Mouse (Mus musculus): Measurements from ENCODE around the gene Methig1.
"Not testable (repeated sequence)": the region's sequence is repeated elsewhere in the genome, so short reads cannot be mapped to it uniquely, and the experiment has no call there.

The Methig1 gene

DNA sequence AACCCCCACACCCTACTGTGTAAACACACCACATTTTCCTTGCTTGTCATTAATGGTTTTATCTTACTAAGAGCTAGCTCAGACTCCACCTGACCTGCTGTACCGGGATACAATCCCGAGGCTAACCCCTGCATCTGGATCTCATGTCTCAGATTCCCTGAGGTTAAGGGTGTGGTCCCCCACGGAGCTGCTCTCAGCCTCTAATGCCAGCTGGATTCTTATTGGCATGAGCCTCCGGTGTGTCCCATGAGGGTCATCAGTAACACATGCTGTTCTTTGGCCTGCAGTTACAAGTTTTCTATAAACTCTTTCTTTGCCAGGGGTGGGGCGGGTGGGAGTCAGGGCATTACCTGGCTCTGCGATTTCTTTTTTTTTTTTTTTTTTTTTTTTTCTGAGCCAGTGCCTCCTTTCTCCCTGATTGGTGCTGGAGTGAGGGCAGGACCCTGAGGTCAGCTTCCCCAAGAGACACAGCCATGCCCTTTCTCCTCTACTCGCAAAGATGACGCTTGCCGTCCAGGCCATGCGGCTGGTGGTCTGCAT, at the start of gene Methig1, which contains the start of gene Mettl7a2:
Gene Methig1 (plus strand): TSS at position 439 of the 540 bp plus-strand sequence.
Gene Mettl7a2 (plus strand): TSS at position 490 of the 540 bp plus-strand sequence.
- no peak for DNase-seq (ENCODE audit: low spot score)

DNA sequence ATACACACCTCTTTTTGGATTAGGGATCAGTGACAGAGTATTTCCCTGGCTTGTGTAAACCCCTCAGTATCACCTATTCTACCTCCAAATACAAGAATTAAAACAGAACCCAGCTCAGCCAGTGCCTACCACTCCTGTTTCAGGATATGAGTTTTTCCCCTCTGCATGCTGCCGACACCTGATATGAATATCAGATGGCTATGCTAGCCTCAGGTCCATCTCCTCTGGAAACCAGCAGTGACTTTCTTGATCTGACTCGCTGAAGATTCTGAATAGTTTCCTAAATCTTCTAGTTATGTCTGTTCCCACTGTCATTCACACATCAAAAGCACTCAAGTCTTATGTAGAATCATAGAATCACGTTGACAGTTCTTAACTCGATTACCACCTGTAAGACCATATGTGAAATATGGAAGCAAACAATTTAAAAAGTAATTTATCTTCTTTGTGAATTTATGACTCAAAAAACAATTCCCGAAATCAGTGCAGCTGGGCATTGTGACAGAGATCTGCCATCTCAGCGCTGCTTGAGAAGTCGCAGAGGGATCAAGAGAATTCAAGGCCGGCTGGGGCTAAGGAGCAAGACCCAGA, 49.4 kb upstream of the Methig1 start:
- DNase-seq (ENCODE audit: low spot score) = no peak

DNA sequence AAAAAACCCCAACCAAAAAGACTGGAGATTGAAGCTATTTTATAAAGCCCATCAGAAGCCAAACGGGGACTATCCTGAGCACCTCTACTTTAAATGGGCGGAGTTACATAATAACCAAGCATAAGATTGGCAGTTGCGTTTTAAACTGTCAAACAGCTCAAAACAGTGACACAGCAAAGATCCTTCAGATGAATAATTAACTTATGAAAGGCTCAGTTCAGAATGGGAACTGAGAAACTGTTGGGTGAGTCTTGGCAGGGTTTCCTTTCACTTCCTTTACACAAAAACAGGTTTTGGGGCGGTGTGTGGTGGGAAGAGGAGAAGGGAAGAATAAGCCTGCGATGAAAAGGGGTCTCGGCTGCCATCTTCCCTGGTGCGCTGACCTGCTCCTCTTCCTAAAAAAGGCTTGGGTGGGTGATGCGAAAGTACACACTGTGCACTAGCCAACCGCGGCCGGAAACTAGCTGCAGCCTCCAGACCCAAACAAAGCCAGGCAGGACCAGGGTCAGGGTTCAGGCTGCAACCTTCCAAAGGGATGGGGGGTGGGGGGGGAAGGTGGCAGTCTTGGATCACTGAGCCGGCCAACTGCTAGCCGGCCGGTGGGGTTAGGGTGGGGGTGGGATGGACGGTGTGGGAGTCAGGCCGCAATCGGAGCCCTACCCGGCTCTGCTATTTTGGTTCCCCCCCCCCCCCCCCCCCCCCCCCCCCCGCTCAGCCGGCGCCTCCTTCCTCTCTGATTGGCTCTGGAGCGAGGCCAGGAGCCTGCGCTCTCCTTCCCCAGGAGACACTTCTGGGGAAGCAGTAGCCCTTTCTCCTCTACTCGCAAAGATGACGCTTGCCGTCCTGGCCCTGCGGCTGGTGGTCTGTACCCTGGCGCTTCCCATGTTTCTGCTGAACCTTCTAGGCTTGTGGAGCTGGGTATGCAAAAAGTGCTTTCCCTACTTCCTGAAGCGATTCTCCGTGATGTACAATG, 48.6 kb upstream of the Methig1 start, which contains the start of gene Mettl7a1:
Gene Mettl7a1 (plus strand): TSS at position 122 of the 973 bp plus-strand sequence.
- peak; percentile 88 for DNase-seq (ENCODE audit: low spot score)

DNA sequence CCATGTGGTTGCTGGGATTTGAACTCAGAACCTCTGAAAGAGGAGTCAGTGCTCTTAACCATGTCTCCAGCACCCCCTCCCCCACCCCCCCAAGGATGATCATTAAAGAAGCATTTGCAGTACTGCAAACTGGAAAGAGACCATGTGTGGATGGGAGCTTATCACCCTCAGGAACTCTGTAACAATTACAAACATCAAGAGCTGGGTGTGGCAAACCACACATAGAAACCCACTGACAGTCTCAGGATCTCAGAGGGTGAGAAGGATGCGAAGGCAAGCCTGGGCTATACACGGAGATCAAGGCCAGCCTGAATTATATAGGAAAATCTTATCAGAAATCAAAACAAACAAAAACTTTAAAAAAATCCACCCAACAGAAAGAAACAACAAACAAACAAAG, 46.7 kb upstream of the Methig1 start:
- no peak for DNase-seq (ENCODE audit: low spot score)

DNA sequence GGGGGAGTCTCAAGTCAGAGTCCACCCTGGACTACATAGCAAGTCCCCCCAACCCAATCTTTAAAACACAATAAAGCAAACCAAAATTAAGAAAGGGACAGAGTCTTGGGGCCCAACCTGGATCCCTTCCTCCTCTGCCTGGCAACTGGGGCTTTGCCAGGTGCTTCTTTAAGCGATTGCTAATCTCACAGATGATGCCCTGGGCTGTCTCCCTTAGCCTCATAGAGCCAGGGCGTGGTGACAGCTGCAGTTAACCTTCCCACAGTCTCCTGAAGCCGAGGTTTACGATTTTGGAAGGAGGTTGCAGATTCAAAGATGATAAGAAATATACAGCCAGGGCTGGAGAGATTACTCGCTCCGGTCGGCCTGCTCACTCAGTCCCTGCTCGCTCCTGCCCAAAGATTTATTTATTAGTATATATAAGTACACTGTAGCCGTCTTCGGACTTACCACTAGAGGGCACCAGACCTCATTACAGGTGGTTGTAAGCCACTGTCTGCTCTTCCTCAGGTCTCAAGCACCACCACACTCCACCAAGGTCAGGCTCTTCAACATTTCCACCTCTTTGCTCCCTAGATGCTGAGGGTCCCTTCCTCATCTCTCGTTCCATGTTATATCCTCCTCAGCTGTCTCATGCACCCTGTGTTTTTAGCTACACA, 45.4 kb upstream of the Methig1 start:
- DNase-seq (ENCODE audit: low spot score) = peak; percentile 66

DNA sequence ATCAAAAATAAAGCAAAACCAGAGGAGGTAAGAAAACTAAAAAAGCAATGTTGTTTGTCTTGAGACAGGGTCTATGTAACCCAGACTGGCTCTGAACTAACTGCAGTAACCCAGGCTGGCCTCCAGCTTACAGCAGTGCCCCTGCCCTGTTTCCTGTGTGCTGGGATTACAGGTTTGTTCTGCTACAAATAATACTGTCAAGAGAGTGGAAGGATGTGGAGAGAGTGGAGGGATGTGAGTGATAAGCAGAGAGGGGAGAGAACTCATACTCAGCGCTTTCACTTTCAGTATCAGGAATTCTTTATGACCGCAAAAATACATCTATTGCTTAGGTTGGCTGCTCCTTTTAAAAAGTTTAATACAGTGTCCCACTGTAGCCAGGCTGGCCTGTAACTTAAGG, 40.6 kb upstream of the Methig1 start:
- DNase-seq (ENCODE audit: low spot score) = no peak

DNA sequence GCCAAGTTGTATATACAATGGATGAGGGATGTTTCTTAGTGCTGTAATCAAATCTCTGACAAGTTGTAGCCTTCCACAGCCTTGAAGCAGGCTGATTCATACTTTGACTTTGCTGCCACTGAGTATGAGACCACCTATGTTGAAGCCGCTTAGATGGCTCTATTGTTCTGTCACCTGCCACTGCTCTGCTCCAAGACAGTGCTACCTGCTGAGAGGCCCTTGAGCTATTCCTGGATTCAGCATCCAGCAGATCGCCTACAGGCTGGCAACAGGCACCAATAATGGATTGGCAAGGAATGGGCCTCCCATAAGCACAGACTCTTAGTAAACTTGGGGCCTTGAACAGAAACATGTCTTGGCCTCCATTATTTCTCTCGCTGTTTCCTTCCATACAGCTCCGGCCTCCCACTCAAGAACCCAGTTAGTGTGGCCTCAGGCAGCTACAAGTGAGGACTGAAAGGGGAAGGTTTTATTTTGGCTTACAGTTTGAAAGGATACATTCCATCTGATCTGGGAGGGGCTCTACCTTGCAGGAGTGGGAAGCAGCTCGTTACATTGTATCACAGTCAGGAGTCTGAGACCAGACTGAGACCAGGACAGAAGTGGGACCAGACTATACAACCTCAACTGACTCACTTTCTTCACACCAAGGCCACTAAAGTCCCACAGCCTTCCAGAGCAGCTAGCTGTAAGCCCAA, 38.4 kb upstream of the Methig1 start:
- no peak for DNase-seq (ENCODE audit: low spot score)

DNA sequence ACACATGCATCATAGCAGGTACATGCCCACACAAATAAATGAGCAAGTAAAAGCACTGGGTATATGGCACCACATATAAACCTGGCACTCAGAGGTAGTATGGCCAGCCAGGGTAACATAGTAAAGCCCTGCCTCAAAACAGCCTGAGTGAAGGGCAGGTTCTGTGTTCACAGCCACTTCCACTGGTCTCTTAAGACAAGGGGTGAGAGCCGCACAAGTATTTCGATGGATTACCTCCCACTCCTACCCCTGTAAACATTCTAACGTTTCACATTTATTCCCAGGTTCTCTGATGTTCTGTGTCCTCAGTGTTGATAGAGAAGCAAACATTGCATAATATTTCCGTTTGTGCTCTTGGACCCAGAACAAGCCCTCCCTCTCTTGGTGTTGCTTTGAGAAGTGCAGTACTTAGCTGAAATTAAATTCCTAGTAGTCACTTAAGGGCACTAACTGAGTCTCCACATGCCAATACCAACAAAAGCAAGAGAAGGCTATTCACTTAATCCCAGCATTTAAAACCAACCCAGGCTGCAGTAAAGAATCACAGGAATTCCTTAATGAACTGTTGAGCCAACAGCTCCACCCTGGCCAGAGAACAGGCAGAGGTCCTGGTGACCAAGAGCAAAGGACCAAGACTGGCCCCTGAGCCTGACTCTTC, 34.8 kb upstream of the Methig1 start:
- DNase-seq (ENCODE audit: low spot score) = not testable (repeated sequence)

DNA sequence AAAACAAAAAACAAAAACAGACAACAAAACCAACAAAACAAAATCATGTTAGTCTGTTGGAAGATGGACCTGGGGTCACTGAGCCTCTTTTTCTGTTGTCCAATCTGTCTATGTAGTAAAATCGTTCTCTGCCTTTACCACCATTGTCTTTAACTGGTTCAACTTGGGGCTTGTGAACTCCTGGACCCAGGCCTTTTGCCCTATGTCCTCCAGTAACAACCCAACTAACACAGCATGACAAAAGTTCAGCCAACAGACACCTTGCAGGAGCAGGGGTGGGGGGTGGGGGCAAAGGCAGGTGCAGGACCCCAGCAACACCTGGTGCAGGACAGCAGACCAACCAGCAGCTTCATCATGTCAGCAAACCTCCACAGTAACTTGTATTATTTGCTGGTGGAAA, 33.1 kb upstream of the Methig1 start:
- no peak for DNase-seq (ENCODE audit: low spot score)

DNA sequence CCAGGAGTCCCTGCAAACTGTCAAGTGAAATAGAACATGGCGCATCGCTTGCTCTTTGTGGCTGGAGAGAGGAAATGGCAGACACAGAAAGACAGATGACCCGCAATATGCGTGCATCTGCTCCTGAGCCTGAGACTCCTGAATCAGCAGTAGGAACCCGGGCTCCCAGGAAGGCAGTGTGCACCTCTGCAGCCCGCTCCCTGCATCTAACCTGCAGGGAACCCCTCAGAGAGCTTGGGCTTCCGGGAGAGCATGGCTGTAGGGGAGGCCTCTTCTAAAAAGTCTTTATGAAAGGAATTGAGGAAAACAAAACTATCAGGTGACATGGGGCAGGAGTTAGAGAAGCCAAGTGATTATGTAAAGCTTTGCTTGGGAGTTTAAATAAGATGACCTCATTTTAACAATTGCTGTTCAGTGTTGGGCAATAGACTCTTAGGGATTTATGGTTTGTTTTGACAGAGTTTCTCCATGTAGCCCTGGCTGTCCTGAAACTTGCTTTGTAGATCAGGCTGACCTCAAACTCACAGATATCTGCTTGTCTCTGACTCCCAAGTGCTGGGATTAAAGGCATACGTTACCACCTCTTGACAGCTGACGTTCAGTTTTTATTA, 32.5 kb upstream of the Methig1 start:
- peak; percentile 69 for DNase-seq (ENCODE audit: low spot score)

DNA sequence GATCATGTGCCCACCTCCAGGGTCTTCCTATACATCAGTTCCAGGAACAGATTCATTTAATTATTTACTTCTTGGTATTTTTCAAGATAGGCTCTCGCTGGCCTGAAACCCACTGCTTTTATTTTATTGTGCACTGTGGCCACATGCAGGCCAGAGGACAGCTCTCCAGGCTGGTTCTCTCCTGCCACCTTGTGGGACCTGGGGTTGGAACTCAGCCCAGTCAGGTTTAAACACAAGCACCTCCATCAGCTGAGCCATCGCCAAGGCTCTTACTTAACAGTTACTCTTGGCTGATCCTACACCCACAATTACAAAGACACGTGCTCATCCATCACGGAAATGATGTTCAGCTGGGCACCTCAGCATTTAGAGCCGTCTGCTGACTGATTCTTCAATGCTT, 31.8 kb upstream of the Methig1 start:
- DNase-seq (ENCODE audit: low spot score) = peak; percentile 78

DNA sequence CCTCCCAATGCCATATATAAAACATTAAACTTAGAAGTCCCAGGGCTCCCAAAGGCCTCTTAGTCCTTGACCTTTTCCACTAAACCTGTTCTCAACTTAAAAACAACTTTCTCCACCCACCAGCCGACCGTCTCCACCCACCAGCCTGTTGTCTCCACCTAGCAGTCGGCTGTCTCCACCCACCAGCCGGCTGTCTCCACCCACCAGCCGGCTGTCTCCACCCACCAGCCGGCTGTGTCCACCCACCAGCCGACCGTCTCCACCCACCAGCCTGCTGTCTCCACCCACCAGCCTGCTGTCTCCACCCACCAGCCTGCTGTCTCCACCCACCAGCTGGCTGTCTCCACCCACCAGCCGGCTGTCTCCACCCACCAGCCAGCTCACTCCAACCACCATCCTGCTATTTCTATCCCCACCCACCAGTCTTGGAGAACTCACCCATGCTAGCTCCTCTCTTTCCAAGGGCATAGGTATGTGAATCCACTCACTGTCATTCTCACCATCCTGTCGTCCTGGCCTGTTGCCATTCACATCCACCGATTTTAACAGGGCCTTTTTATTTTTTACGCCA, 28.8 kb upstream of the Methig1 start:
- DNase-seq (ENCODE audit: low spot score) = no peak

DNA sequence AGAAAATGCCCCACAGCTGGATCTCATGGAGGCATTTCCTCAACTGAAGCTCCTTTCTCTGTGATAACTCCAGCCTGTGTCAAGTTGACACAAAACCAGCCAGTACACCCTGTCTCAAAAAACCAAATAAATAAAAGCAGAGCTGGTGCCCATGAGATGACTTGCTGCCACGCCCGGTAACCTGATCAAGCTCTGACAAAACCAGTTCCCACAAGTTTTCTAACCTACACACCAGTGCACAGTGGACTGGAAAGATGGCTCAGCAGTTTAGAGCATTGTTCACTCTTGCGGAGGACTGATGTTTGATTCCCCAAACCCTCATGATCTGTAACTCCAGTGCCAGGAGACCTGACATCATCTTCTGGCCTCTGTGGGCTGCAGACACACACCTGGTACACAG, 27.7 kb upstream of the Methig1 start:
- no peak for DNase-seq (ENCODE audit: low spot score)

DNA sequence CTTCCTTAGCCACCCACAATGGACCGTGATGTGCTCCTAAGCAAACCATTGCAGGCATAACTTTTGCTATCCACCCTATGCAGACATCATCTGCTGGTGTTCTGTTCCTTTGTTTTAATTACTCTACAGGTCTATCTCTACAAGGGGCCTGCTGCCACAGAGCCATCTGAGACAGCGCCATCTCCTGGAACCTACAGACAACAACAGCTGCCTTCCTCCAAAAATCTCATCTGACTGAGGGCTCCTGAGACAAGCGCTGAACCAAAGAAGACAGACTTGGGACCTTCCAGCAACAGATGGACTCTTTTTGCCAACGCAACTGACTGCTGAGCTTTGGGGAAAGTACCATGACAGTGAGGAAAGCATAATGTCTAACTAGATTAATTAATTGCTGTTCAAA, 24.9 kb upstream of the Methig1 start:
- not testable (repeated sequence) for DNase-seq (ENCODE audit: low spot score)

DNA sequence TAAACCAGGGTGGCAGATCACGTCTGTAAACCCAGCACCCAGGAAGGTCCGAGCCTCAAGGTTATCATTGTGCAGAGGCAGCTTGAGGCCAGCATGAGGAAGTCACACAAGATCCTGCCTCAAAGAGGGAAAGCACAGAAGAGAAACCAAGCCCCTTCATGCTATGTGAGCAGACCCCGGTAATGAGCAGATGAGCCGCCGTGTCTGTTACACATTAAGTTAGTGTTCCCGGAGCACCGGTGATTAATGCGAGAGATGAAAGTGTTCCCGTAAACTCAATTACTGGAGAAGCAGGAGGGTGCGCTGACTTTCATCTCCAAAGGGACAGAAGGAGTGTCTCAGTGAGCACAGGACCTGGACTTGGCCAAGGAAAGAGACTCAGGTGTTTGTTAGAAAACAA, 23.6 kb upstream of the Methig1 start:
- DNase-seq (ENCODE audit: low spot score) = not testable (repeated sequence)

DNA sequence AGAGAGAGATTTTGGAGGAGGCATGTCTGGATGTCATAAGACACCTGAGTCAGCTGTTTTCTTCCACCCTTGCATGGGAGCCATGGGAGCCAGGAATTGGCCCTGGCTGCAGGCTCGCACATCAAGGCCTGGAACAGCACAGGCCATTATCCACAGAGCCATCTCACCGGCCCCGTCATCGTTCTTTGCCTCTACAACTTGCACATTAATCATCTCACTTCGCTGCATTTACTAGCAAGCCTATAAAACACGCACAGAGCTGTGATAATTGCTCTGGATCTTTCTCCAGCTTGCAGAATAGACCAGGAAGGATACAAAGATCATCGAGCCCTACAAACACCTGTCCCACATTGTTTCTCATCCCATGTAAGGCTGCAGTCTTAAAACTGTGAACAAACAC, 22.2 kb upstream of the Methig1 start:
- DNase-seq (ENCODE audit: low spot score) = no peak

DNA sequence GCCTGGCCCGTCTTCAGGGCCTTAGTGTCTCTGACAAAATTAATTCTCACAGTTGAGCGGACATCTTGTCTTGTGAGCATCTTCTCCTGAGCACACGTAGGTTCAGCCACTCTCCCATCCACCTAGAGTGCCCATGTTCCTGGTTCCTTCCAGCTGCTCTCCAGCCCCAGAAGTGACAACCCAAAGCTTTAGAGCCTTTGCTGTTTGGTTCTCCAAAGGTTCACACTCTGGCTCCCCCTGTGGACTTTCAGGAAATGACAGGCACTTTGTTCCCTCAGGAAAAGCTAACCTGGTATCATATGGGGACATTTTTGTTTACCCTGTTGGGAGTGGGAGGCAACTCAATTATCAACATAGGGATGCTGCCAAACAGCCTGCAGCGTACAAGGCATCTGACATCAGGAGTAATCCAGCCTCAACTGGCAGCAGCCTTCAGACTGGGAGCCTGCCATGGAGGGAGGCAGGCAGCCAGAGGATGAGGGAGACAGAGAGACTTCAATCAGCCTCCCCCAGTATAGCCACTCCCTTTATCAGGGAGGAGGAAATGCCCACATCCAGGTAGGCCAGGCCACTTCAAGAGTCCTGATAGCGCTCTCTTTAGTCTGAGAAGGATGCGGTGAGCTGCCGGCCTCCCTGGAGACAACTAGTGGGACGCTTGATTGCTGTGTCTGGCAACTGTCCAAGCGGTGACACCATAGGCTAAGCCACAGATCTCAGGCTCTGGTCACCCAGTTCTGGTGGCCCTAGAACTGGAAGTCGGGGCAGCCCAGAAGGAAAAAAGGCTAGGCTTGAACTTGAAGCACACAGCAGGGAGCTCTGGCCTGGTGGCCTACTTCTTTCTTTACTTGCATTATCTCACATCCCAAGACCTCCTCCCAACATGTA, 20.6 kb upstream of the Methig1 start:
- DNase-seq (ENCODE audit: low spot score) = not testable (repeated sequence)

DNA sequence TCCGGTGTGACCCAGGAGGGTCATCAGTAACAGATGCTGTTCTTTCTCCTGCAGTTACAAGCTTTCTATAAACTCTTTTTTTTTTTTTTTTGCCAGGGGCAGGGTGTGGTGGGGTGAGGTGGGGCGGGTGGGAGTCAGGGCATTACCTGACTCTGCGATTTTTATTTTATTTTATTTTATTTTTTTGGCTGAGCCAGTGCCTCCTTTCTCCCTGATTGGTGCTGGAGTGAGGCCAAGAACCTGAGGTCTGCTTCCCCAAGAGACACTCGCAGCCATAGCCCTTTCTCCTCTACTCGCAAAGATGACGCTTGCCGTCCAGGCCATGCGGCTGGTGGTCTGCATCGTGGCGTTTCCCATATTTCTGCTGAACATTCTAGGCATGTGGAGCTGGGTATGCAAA, 18.3 kb upstream of the Methig1 start, which contains the start of gene Mettl7a3:
Gene Mettl7a3 (plus strand): TSS at position 301 of the 400 bp plus-strand sequence.
- no peak for DNase-seq (ENCODE audit: low spot score)

DNA sequence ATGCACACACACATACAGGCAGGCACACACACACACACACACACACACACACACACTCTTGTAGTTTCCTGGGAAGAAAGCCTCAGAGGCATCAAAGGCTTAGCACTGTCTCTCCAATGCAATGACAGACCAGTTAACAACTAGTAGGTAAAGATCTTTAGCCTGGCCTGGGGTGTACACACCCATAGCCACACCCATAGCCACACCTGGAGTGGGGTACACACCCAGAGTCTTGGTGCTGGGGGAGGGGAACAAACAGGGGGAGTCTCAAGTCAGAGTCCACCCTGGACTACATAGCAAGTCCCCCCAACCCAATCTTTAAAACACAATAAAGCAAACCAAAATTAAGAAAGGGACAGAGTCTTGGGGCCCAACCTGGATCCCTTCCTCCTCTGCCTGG, 15.6 kb upstream of the Methig1 start:
- not testable (repeated sequence) for DNase-seq (ENCODE audit: low spot score)

Data from MN1 (cell line).